Mouse (Mus musculus): ENCODE measurements around the gene Entr1. TPM values are rescaled to one million over a fixed set of nuclear protein-coding genes. Genes with fewer than 3 reads are reported as not detected.
"Not testable (repeated sequence)": the region's sequence is repeated elsewhere in the genome, so short reads cannot be mapped to it uniquely, and the experiment has no call there.

The Entr1 gene
- polyA plus RNA-seq, 1 experiment from 2014 or later, result 177 TPM

DNA sequence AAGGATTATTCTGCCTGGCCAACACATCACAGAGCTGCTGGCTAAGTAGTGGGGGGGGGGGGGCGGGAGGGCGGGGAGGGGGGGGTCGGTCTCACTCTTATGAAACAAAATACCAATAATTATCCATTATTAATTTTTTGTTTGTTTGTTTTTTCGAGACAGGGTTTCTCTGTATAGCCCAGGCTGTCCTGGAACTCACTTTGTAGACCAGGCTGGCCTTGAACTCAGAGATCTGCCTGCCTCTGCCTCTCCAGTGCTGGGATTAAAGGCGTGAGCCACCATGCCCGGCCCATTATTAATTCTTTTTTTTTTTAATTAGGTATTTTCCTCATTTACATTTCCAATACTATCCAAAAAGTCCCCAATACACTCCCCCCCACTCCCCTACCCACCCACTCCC lies 8.2 kb downstream of the Entr1 start:
- H3K36me3 ChIP-seq, result peaks cover 65% of the 10 kb centered on the region
- H3K27me3 ChIP-seq (replicated peaks); H3K27ac ChIP-seq; H3K9me3 ChIP-seq; ATAC-seq (ENCODE audit: low FRiP score, low read depth); H3K4me1 ChIP-seq: not testable (repeated sequence)
- H3K9ac ChIP-seq, result peak overlapping the region; percentile 80
- peak overlapping the region; percentile 87 for H3K4me2 ChIP-seq (replicated peaks)
- 37% methylated on average over 6 of the region's 6 CpGs for WGBS
- H3K4me3 ChIP-seq, result peak overlapping the region; percentile 83

DNA sequence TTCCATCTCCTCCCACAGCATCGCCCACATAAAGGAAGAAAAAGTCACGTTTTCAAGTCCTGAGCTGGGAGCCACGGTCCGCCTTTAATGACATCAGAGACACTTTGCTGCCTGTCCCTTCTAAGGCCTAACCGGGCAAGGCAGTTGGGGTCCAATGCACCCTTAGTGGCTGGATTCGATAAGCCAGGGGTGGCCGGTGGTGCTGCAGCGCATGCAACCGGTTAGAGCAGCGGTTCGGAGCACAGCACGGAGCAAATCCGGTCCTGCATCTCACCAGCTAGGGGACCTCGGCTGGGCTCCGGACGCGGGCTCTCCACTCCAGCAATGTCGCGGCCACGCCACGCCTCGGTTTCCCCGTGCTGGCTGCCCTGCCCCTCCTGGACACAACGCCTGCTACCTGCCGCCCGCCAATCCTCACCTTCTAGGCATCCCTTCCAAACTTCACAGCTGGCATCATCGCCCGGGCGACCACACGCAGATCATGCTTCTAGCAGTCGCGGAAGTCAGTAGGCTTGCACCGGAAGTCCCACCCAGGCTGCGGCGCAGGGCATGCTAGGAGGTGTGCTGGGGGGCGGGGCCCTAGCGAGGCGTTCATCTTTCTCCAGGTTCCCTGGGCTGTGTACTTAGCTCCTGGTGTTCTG lies 8.9 kb downstream of the Entr1 start, which contains the start of gene Snapc4:
Gene Snapc4, minus strand, starts transcription at position 523 of the 641 bp plus-strand sequence.
- Histone ChIP-seq H3K36me3 (peaks cover 65% of the 10 kb centered on the region), H3K27ac (no peak within 1 kb of the TSS), H3K27me3 (replicated peaks) (no peaks in the 10 kb centered on the region), H3K4me2 (replicated peaks) (peak within 1 kb of the TSS; percentile 87), H3K9ac (peak within 1 kb of the TSS; percentile 80), H3K9me3 (no peaks in the 10 kb centered on the region), H3K4me1 (peaks cover 10% of the 10 kb centered on the region; the same call in 1 of the 2 replicates), H3K4me3 (peak within 1 kb of the TSS; percentile 83)
- ATAC-seq (ENCODE audit: low FRiP score, low read depth), result peak; percentile 95
- WGBS, result under 1% methylated on average over 38 of the region's 38 CpGs

DNA sequence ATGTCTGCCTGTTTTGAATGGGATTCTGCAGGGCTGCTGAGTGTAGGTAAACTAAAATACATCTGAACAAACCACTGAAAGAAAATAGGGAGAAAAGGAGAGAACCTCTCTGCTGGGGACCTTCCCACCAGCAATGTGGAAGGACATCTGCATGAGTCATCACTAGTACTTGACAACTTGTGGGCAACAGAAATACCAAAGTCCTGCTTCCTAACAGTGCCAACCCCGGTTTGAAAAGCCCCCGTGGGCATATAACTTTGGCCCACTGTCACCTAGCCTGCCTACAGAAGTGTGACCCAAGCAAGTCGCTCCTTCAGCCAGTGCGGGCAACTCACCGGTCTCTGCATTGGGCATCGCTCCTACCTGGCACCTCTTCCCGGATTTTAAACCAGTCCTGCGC lies 16.7 kb downstream of the Entr1 start:
- no peaks in the 10 kb centered on the region for H3K9me3 ChIP-seq
- H3K4me1 ChIP-seq, result no peaks in the 10 kb centered on the region
- 96% methylated on average over 8 of the region's 8 CpGs for WGBS
- no peak overlapping the region for H3K9ac ChIP-seq
- H3K4me3 ChIP-seq, result no peak overlapping the region
- no peak for ATAC-seq (ENCODE audit: low FRiP score, low read depth)
- H3K36me3 ChIP-seq, result peaks cover 95% of the 10 kb centered on the region
- no peak overlapping the region for H3K4me2 ChIP-seq (replicated peaks)
- no peak overlapping the region for H3K27ac ChIP-seq
- H3K27me3 ChIP-seq (replicated peaks), result no peaks in the 10 kb centered on the region

- ATAC-seq (ENCODE audit: low FRiP score, low read depth), result no peak
- Histone ChIP-seq H3K9ac (no peak overlapping the region), H3K9me3 (no peaks in the 10 kb centered on the region), H3K27ac (no peak overlapping the region), H3K4me2 (replicated peaks) (no peak overlapping the region), H3K4me1 (no peaks in the 10 kb centered on the region), H3K27me3 (replicated peaks) (no peaks in the 10 kb centered on the region), H3K36me3 (peaks cover 95% of the 10 kb centered on the region), H3K4me3 (no peak overlapping the region)
- WGBS, result 96% methylated on average over 1 of the region's 1 CpGs
These were observed 20.5 kb downstream of the Entr1 start for GRCm38 (mm10) chr2:26368572-26368971.

DNA sequence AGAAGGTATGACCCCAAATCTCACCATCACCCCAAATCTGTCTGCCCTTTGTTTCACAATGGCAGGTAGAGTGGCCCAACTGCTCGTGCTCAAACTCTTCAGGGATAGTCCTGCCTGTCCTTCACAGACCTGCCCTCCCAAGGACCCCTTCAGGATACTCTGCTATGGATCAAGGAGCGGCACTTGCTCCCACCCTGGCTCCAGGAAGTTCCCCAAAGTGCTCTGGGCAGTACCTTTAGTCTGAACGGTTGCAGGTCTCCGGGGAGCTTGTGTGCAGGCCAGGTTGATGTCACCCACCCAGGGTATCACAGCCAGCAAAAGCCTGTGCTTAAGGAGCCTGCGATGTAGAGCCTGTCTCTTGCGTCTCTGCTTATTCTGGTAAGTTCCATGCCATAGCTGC lies 21.2 kb downstream of the Entr1 start:
- 94% methylated on average over 6 of the region's 6 CpGs for WGBS
- Histone ChIP-seq H3K4me2 (replicated peaks) (no peak overlapping the region), H3K36me3 (peaks cover 95% of the 10 kb centered on the region), H3K27ac (no peak overlapping the region), H3K4me1 (no peaks in the 10 kb centered on the region), H3K27me3 (replicated peaks) (no peaks in the 10 kb centered on the region), H3K4me3 (no peak overlapping the region), H3K9me3 (no peaks in the 10 kb centered on the region), H3K9ac (no peak overlapping the region)
- no peak for ATAC-seq (ENCODE audit: low FRiP score, low read depth)

DNA sequence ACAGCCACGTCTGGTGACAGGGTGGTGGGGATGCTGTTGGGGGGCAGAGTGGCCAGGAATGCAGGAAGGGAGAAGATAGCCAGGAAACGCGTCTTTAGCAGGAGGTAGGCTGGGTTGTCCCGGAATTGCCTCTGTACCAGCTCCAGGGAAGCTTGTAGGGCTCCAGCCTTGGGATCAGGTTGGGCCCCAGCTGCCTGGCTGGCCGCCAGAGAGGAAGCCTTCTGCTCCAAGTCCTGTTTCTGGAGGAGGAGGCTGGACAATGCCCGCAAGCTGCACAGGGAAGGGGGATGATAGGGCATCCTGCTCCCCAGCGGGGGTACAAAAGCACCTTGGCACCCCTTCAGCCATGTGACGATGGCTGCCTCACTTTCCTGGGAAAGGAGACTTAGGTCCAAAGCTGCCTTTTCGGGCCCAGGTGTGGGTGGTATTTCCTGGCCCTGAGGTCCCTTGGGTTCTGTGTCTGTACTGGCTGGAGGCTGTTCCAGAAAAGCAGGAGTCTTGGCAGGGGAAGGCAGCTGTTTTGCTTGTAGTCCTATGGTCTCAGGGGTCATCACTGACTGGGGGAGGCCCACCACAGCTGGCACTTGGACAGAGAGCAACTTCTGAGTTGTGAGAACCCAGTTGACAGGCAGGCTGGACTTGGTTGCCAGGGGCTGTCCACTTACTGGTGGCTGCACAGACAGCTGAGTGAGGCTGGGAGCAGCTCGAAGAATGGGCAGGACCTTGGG lies 24.2 kb downstream of the Entr1 start:
- no peak overlapping the region for H3K4me3 ChIP-seq
- ATAC-seq (ENCODE audit: low FRiP score, low read depth), result no peak
- H3K27me3 ChIP-seq (replicated peaks), result no peaks in the 10 kb centered on the region
- H3K9me3 ChIP-seq, result no peaks in the 10 kb centered on the region
- WGBS, result 93% methylated on average over 10 of the region's 10 CpGs
- no peak overlapping the region for H3K4me2 ChIP-seq (replicated peaks)
- no peak overlapping the region for H3K27ac ChIP-seq
- H3K9ac ChIP-seq, result no peak overlapping the region
- no peaks in the 10 kb centered on the region for H3K4me1 ChIP-seq
- H3K36me3 ChIP-seq, result peaks cover 71% of the 10 kb centered on the region

DNA sequence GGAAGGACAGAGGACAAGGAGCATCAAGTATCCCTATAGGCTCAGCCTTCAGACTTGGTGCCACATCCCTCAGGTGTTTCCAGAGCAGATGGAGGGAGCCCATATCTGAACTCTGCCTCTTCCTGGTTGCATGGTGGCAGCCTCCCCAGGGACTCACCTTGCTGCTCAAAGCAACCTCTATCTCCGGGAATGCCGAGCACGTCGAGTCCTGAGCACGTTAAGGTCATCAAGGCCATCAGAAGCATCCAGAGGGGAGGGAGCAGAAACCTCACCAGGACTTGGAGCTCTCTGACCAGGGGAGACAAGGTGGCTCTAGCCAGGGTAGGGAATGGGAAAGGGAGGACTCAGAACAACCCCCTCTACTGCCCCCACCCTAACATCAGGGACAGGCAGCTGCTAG lies 25.6 kb downstream of the Entr1 start:
- 95% methylated on average over 5 of the region's 5 CpGs for WGBS
- no peaks in the 10 kb centered on the region for H3K9me3 ChIP-seq
- H3K36me3 ChIP-seq, result peaks cover 57% of the 10 kb centered on the region
- H3K9ac ChIP-seq, result no peak overlapping the region
- H3K4me2 ChIP-seq (replicated peaks), result no peak overlapping the region
- H3K27ac ChIP-seq, result no peak overlapping the region
- ATAC-seq (ENCODE audit: low FRiP score, low read depth), result no peak
- H3K4me1 ChIP-seq, result no peaks in the 10 kb centered on the region
- no peaks in the 10 kb centered on the region for H3K27me3 ChIP-seq (replicated peaks)
- H3K4me3 ChIP-seq, result no peak overlapping the region

- no peaks in the 10 kb centered on the region for H3K4me1 ChIP-seq
- peaks cover 52% of the 10 kb centered on the region for H3K36me3 ChIP-seq
- no peak overlapping the region for H3K4me3 ChIP-seq
- no peak overlapping the region for H3K4me2 ChIP-seq (replicated peaks)
- no peak overlapping the region for H3K27ac ChIP-seq
- H3K9ac ChIP-seq, result no peak overlapping the region
- 86% methylated on average over 5 of the region's 5 CpGs for WGBS
- H3K27me3 ChIP-seq (replicated peaks), result no peaks in the 10 kb centered on the region
- H3K9me3 ChIP-seq, result no peaks in the 10 kb centered on the region
- no peak for ATAC-seq (ENCODE audit: low FRiP score, low read depth)
These were observed 26.1 kb downstream of the Entr1 start for GRCm38 (mm10) chr2:26362991-26363390.

DNA sequence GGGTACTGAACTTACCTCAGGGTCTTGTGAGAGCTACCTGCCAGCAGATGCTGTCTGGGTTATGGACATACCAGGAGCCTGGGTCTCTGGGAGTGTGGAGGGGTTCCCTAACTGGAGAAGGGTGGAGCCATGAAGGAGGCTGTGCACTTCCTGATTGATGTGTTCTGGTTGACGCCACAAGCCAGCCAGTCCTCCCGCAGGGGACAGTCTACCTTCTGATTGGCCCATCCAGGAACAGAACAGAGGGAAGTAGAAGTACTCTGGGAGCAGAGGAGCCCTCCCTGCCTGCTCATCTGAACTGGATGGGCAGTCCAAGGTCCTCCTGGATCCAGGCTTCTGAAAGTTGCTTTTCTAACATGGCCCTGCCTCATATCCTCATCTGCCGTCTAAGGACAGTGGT lies 28.3 kb downstream of the Entr1 start, which contains the start of gene Card9:
Gene Card9, minus strand, starts transcription at position 147 of the 400 bp plus-strand sequence.
- Histone ChIP-seq H3K27ac (no peak within 1 kb of the TSS), H3K9ac (no peak within 1 kb of the TSS), H3K4me2 (replicated peaks) (no peak within 1 kb of the TSS), H3K27me3 (replicated peaks) (no peaks in the 10 kb centered on the region), H3K4me1 (no peaks in the 10 kb centered on the region), H3K4me3 (no peak within 1 kb of the TSS), H3K36me3 (peaks cover 30% of the 10 kb centered on the region), H3K9me3 (no peaks in the 10 kb centered on the region)
- 58% methylated on average over 3 of the region's 3 CpGs for WGBS
- no peak for ATAC-seq (ENCODE audit: low FRiP score, low read depth)

- Histone ChIP-seq H3K4me3 (no peak overlapping the region), H3K36me3 (peaks cover 22% of the 10 kb centered on the region), H3K27ac (no peak overlapping the region), H3K27me3 (replicated peaks) (no peaks in the 10 kb centered on the region), H3K9ac (no peak overlapping the region), H3K9me3 (no peaks in the 10 kb centered on the region), H3K4me1 (no peaks in the 10 kb centered on the region), H3K4me2 (replicated peaks) (no peak overlapping the region)
- no peak for ATAC-seq (ENCODE audit: low FRiP score, low read depth)
- 91% methylated on average over 6 of the region's 6 CpGs for WGBS
These were observed 29.1 kb downstream of the Entr1 start for GRCm38 (mm10) chr2:26359983-26360382.

- H3K4me2 ChIP-seq (replicated peaks), result no peak overlapping the region
These were observed 30.3 kb downstream of the Entr1 start for GRCm38 (mm10) chr2:26358667-26359320.

DNA sequence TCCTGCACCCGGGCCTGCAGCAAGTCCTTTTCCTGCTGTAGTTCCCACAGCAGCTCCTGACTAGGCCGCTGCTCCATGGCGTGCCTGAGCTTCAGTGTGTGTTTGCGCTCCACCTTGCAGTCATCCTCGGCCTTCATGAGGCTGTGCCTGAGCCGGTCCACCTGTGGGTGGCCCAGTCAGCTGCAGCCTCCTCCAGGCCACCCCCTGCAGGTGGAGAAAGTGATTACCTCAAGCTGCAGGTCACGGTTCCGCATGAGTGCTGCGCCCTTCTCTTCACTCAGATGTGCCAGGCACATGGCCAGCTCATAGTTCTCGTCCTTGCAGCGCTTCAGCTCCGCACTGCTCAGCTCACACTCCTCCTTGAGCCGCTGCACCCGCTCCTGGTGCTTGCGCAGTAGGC lies 31.6 kb downstream of the Entr1 start:
- Histone ChIP-seq H3K36me3 (peaks cover 6% of the 10 kb centered on the region; the same call in 1 of the 2 replicates), H3K27ac (no peak overlapping the region), H3K4me2 (replicated peaks) (no peak overlapping the region), H3K4me1 (peaks cover 7% of the 10 kb centered on the region), H3K27me3 (replicated peaks) (no peaks in the 10 kb centered on the region), H3K4me3 (no peak overlapping the region), H3K9ac (no peak overlapping the region), H3K9me3 (no peaks in the 10 kb centered on the region)
- WGBS, result 63% methylated on average over 15 of the region's 15 CpGs
- no peak for ATAC-seq (ENCODE audit: low FRiP score, low read depth)

More at GRCm38 (mm10) chr2:26358667-26359320, 30.3 kb downstream of the Entr1 start:
- H3K9ac ChIP-seq, result no peak overlapping the region
- H3K4me1 ChIP-seq, result no peaks in the 10 kb centered on the region
- no peaks in the 10 kb centered on the region for H3K9me3 ChIP-seq
- no peak for ATAC-seq (ENCODE audit: low FRiP score, low read depth)
- H3K27me3 ChIP-seq (replicated peaks), result no peaks in the 10 kb centered on the region
- no peak overlapping the region for H3K4me3 ChIP-seq
- H3K36me3 ChIP-seq, result peaks cover 17% of the 10 kb centered on the region
- H3K27ac ChIP-seq, result no peak overlapping the region
- 87% methylated on average over 13 of the region's 13 CpGs for WGBS

Data from neural tube, embryonic 12.5 days (tissue).